Mouse (Mus musculus): ENCODE results near the gene Tbx10. TPM values are rescaled to one million over a fixed set of nuclear protein-coding genes. Genes with fewer than 3 reads are reported as not detected.
"Not testable (repeated sequence)": the region's sequence is repeated elsewhere in the genome, so short reads cannot be mapped to it uniquely, and the experiment has no call there.

Gene Tbx10
- polyA plus RNA-seq (2015; fragmentation: Nextera tagmentation; extraction: Ambion mirVana) = not detected in 2 replicates

- H3K36me3 ChIP-seq (ENCODE audit: poor library complexity, severe bottlenecking) = no peaks in the 10 kb centered on the region
- no peak within 1 kb of the TSS for H3K4me2 ChIP-seq
- H3K4me3 ChIP-seq = no peak within 1 kb of the TSS
- H3K9me3 ChIP-seq (replicated peaks) = peaks cover 5% of the 10 kb centered on the region
- H3K9ac ChIP-seq = no peak within 1 kb of the TSS
- no peaks in the 10 kb centered on the region for H3K4me1 ChIP-seq
- H3K27ac ChIP-seq = no peak within 1 kb of the TSS
- 0 out of 2 replicates have a peak, but pooled peaks cover 2% of the 10 kb centered on the region for H3K27me3 ChIP-seq
- 64% methylated on average over 5 of the region's 5 CpGs for WGBS
- ATAC-seq = no peak
These were observed at the start of gene Tbx10 for GRCm38 (mm10) chr19:3992416-3992815. Gene Tbx10, plus strand, starts transcription at chr19:3992752.

GRCm38 (mm10) chr19:3942986-3943735, 49.4 kb upstream of the Tbx10 start:
- Histone ChIP-seq H3K9ac (no peak overlapping the region), H3K4me3 (no peak overlapping the region), H3K36me3 (ENCODE audit: poor library complexity, severe bottlenecking) (no peaks in the 10 kb centered on the region), H3K4me1 (no peaks in the 10 kb centered on the region), H3K9me3 (replicated peaks) (no peaks in the 10 kb centered on the region), H3K4me2 (no peak overlapping the region), H3K27ac (no peak overlapping the region), H3K27me3 (0 out of 2 replicates have a peak, but pooled peaks cover 4% of the 10 kb centered on the region)
- WGBS = 27% methylated on average over 27 of the region's 27 CpGs
- ATAC-seq = no peak

- no peaks in the 10 kb centered on the region for H3K9me3 ChIP-seq (replicated peaks)
- no peak for ATAC-seq
- 0 out of 2 replicates have a peak, but pooled peaks cover 4% of the 10 kb centered on the region for H3K27me3 ChIP-seq
- WGBS = 40% methylated on average over 10 of the region's 10 CpGs
- H3K4me1 ChIP-seq = no peaks in the 10 kb centered on the region
- no peak overlapping the region for H3K9ac ChIP-seq
- no peak overlapping the region for H3K4me2 ChIP-seq
- H3K4me3 ChIP-seq = no peak overlapping the region
- H3K36me3 ChIP-seq (ENCODE audit: poor library complexity, severe bottlenecking) = no peaks in the 10 kb centered on the region
- H3K27ac ChIP-seq = no peak overlapping the region
These were observed 46.5 kb upstream of the Tbx10 start for GRCm38 (mm10) chr19:3945872-3946564.

- no peak overlapping the region for H3K9ac ChIP-seq
- 14% methylated on average over 2 of the region's 2 CpGs for WGBS
- no peaks in the 10 kb centered on the region for H3K36me3 ChIP-seq (ENCODE audit: poor library complexity, severe bottlenecking)
- 0 out of 2 replicates have a peak, but pooled peaks cover 4% of the 10 kb centered on the region for H3K27me3 ChIP-seq
- no peak overlapping the region for H3K4me2 ChIP-seq
- H3K4me3 ChIP-seq = no peak overlapping the region
- H3K4me1 ChIP-seq = no peaks in the 10 kb centered on the region
- no peak overlapping the region for H3K27ac ChIP-seq
- no peaks in the 10 kb centered on the region for H3K9me3 ChIP-seq (replicated peaks)
- peak; percentile 75 for ATAC-seq
These were observed 45.8 kb upstream of the Tbx10 start for GRCm38 (mm10) chr19:3946715-3947114.

GRCm38 (mm10) chr19:3947813-3948212, 44.7 kb upstream of the Tbx10 start:
- H3K27ac ChIP-seq = no peak overlapping the region
- WGBS = 75% methylated on average over 3 of the region's 3 CpGs
- H3K4me2 ChIP-seq = no peak overlapping the region
- no peak overlapping the region for H3K9ac ChIP-seq
- H3K4me1 ChIP-seq = no peaks in the 10 kb centered on the region
- no peak for ATAC-seq
- H3K9me3 ChIP-seq (replicated peaks) = no peaks in the 10 kb centered on the region
- H3K27me3 ChIP-seq = 0 out of 2 replicates have a peak, but pooled peaks cover 4% of the 10 kb centered on the region
- no peaks in the 10 kb centered on the region for H3K36me3 ChIP-seq (ENCODE audit: poor library complexity, severe bottlenecking)
- H3K4me3 ChIP-seq = no peak overlapping the region

GRCm38 (mm10) chr19:3948546-3948945, 44.0 kb upstream of the Tbx10 start:
- no peak overlapping the region for H3K4me2 ChIP-seq
- H3K4me1 ChIP-seq = no peaks in the 10 kb centered on the region
- ATAC-seq = no peak
- H3K27ac ChIP-seq = no peak overlapping the region
- H3K9ac ChIP-seq = no peak overlapping the region
- no peak overlapping the region for H3K4me3 ChIP-seq
- H3K9me3 ChIP-seq (replicated peaks) = no peaks in the 10 kb centered on the region
- no peaks in the 10 kb centered on the region for H3K36me3 ChIP-seq (ENCODE audit: poor library complexity, severe bottlenecking)
- WGBS = 72% methylated on average over 9 of the region's 14 CpGs
- H3K27me3 ChIP-seq = 0 out of 2 replicates have a peak, but pooled peaks cover 4% of the 10 kb centered on the region

- no peaks in the 10 kb centered on the region for H3K4me1 ChIP-seq
- H3K9me3 ChIP-seq (replicated peaks) = no peaks in the 10 kb centered on the region
- ATAC-seq = no peak
- no peaks in the 10 kb centered on the region for H3K27me3 ChIP-seq
- H3K4me2 ChIP-seq = no peak overlapping the region
- H3K9ac ChIP-seq = no peak overlapping the region
- no peak overlapping the region for H3K27ac ChIP-seq
- 68% methylated on average over 3 of the region's 3 CpGs for WGBS
- H3K4me3 ChIP-seq = no peak overlapping the region
- no peaks in the 10 kb centered on the region for H3K36me3 ChIP-seq (ENCODE audit: poor library complexity, severe bottlenecking)
These were observed 42.2 kb upstream of the Tbx10 start for GRCm38 (mm10) chr19:3950331-3950730.

- Histone ChIP-seq H3K27ac (no peak overlapping the region), H3K9ac (no peak overlapping the region), H3K36me3 (ENCODE audit: poor library complexity, severe bottlenecking) (no peaks in the 10 kb centered on the region), H3K4me1 (no peaks in the 10 kb centered on the region), H3K4me2 (no peak overlapping the region), H3K4me3 (no peak overlapping the region), H3K27me3 (0 out of 2 replicates have a peak, but pooled peaks cover 3% of the 10 kb centered on the region), H3K9me3 (replicated peaks) (no peaks in the 10 kb centered on the region)
- no peak for ATAC-seq
These were observed 41.1 kb upstream of the Tbx10 start for GRCm38 (mm10) chr19:3951461-3951860.

GRCm38 (mm10) chr19:3952099-3952498, 40.5 kb upstream of the Tbx10 start:
- no peak overlapping the region for H3K4me2 ChIP-seq
- H3K9me3 ChIP-seq (replicated peaks) = no peaks in the 10 kb centered on the region
- H3K27me3 ChIP-seq = 0 out of 2 replicates have a peak, but pooled peaks cover 3% of the 10 kb centered on the region
- WGBS = 63% methylated on average over 1 of the region's 1 CpGs
- no peak for ATAC-seq
- H3K27ac ChIP-seq = no peak overlapping the region
- H3K4me3 ChIP-seq = no peak overlapping the region
- no peaks in the 10 kb centered on the region for H3K4me1 ChIP-seq
- H3K9ac ChIP-seq = no peak overlapping the region
- no peaks in the 10 kb centered on the region for H3K36me3 ChIP-seq (ENCODE audit: poor library complexity, severe bottlenecking)

- Histone ChIP-seq H3K36me3 (ENCODE audit: poor library complexity, severe bottlenecking) (no peaks in the 10 kb centered on the region), H3K4me3 (no peak overlapping the region), H3K4me2 (no peak overlapping the region), H3K9ac (no peak overlapping the region), H3K4me1 (no peaks in the 10 kb centered on the region), H3K27me3 (0 out of 2 replicates have a peak, but pooled peaks cover 3% of the 10 kb centered on the region), H3K9me3 (replicated peaks) (no peaks in the 10 kb centered on the region), H3K27ac (no peak overlapping the region)
- WGBS = 78% methylated on average over 3 of the region's 3 CpGs
- no peak for ATAC-seq
These were observed 37.5 kb upstream of the Tbx10 start for GRCm38 (mm10) chr19:3955033-3955432.

GRCm38 (mm10) chr19:3955804-3956203, 36.7 kb upstream of the Tbx10 start:
- H3K4me2 ChIP-seq = no peak overlapping the region
- ATAC-seq = no peak
- H3K4me1 ChIP-seq = no peaks in the 10 kb centered on the region
- no peaks in the 10 kb centered on the region for H3K9me3 ChIP-seq (replicated peaks)
- H3K36me3 ChIP-seq (ENCODE audit: poor library complexity, severe bottlenecking) = no peaks in the 10 kb centered on the region
- H3K27me3 ChIP-seq = 0 out of 2 replicates have a peak, but pooled peaks cover 3% of the 10 kb centered on the region
- H3K27ac ChIP-seq = no peak overlapping the region
- H3K9ac ChIP-seq = no peak overlapping the region
- WGBS = 47% methylated on average over 4 of the region's 4 CpGs
- no peak overlapping the region for H3K4me3 ChIP-seq

GRCm38 (mm10) chr19:3957296-3958036, 35.1 kb upstream of the Tbx10 start:
- not testable (repeated sequence) for H3K9ac ChIP-seq; H3K36me3 ChIP-seq (ENCODE audit: poor library complexity, severe bottlenecking); H3K4me2 ChIP-seq; ATAC-seq; H3K27ac ChIP-seq; H3K9me3 ChIP-seq (replicated peaks); H3K27me3 ChIP-seq; H3K4me1 ChIP-seq; H3K4me3 ChIP-seq
- WGBS = 71% methylated on average over 5 of the region's 5 CpGs

Data from forebrain, embryonic 13.5 days (tissue).